Comparison of ENCODE assay signal across 28 mouse cellular contexts in genomic region chr8:115193767-115194166, GRCm38 (mm10).
DNase-seq lines count a peak whose midpoint lies in the region; ATAC-seq and TF ChIP-seq lines count a peak whose summit lies in the region.
"Had no signal": no experiment of that assay in that cellular context is flagged by ENCODE, and none has a peak within 500 bp of the region (broad histone marks: within the 10 kb centered on the region; RNA-seq: fewer than 3 reads in every experiment).

No protein-coding gene starts in this region.

- WGBS in intestine, embryonic 15.5 days, result 76% methylated on average over 2 of the region's 2 CpGs
- WGBS in intestine, postnatal 0 days, result 63% methylated on average over 2 of the region's 2 CpGs
- 81% methylated on average over 2 of the region's 2 CpGs for WGBS in kidney, adult 2 months
- 76% methylated on average over 2 of the region's 2 CpGs for WGBS in kidney, embryonic 15.5 days
- WGBS in kidney, embryonic 16.5 days, result 79% methylated on average over 2 of the region's 2 CpGs
- 52% methylated on average over 2 of the region's 2 CpGs for WGBS in intestine, embryonic 16.5 days
- 95% methylated on average over 2 of the region's 2 CpGs for WGBS in midbrain, embryonic 16.5 days

- H3K4me1 ChIP-seq in intestine, embryonic 15.5 days (replicated peaks), result no peaks in the 10 kb centered on the region
- H3K4me1 ChIP-seq in intestine, postnatal 0 days (replicated peaks; ENCODE audit: control insufficient read depth, insufficient read depth, low read length), result no peaks in the 10 kb centered on the region
- H3K4me1 ChIP-seq in kidney, adult 2 months (ENCODE audit: control insufficient read depth, insufficient read depth, low read length), result peaks cover 6% of the 10 kb centered on the region; the same call in 1 of the 2 replicates
- no peaks in the 10 kb centered on the region for H3K4me1 ChIP-seq in kidney, embryonic 15.5 days
- no peaks in the 10 kb centered on the region for H3K4me1 ChIP-seq in kidney, embryonic 16.5 days (ENCODE audit: insufficient read depth, low read length)
- H3K4me1 ChIP-seq in intestine, embryonic 16.5 days (ENCODE audit: control insufficient read depth, insufficient read depth, low read length), result no peaks in the 10 kb centered on the region
- H3K4me1 ChIP-seq in midbrain, embryonic 16.5 days (ENCODE audit: control insufficient read depth, insufficient read depth, low read length), result no peaks in the 10 kb centered on the region
- H3K4me1 ChIP-seq: embryonic facial prominence, embryonic 15.5 days; forebrain, embryonic 12.5 days had no signal

- ATAC-seq in intestine, embryonic 15.5 days, result 0 out of 2 replicates have a peak, but pooled peaks have one; percentile 55
- ATAC-seq in intestine, postnatal 0 days, result no peak
- ATAC-seq in kidney, embryonic 15.5 days (replicated peaks; ENCODE audit: low FRiP score), result no peak
- no peak for ATAC-seq in kidney, embryonic 16.5 days (ENCODE audit: low FRiP score, low TSS enrichment)
- ATAC-seq in intestine, embryonic 16.5 days, result peak; percentile 63
- ATAC-seq in midbrain, embryonic 16.5 days, result no peak
- ATAC-seq: activated CD4-positive, CD25-positive, alpha-beta regulatory T cell, adult 4 months; CD4-positive, CD25-positive, alpha-beta regulatory T cell, adult 4 months; forebrain, embryonic 14.5 days; Patski had no signal

- H3K4me2 ChIP-seq in intestine, embryonic 15.5 days (replicated peaks), result no peak overlapping the region
- H3K4me2 ChIP-seq in intestine, postnatal 0 days (replicated peaks; ENCODE audit: low read depth), result no peak overlapping the region
- H3K4me2 ChIP-seq in kidney, embryonic 15.5 days, result no peak overlapping the region
- no peak overlapping the region for H3K4me2 ChIP-seq in kidney, embryonic 16.5 days (replicated peaks; ENCODE audit: low read depth, low read length)
- no peak overlapping the region for H3K4me2 ChIP-seq in intestine, embryonic 16.5 days (ENCODE audit: low read depth, low read length)
- no peak overlapping the region for H3K4me2 ChIP-seq in midbrain, embryonic 16.5 days (ENCODE audit: low read length)
- H3K4me2 ChIP-seq: embryonic facial prominence, embryonic 13.5 days; embryonic facial prominence, embryonic 15.5 days; forebrain, embryonic 12.5 days had no signal

- TF ChIP-seq CTCF in intestine, postnatal 0 days (IDR thresholded peaks at IDR 0.05; ENCODE audit: low read depth), result no peak
- TF ChIP-seq CTCF in kidney, adult 2 months (conservative IDR thresholded peaks at IDR 0.05; ENCODE audit: insufficient read depth, insufficient read length, low read depth, low read length), result no peak

- H3K4me3 ChIP-seq in intestine, embryonic 15.5 days (replicated peaks), result no peak overlapping the region
- H3K4me3 ChIP-seq in intestine, postnatal 0 days (ENCODE audit: low read depth, low read length), result no peak overlapping the region
- no peak overlapping the region for H3K4me3 ChIP-seq in kidney, adult 2 months (ENCODE audit: insufficient read depth, low read depth, low read length)
- H3K4me3 ChIP-seq in kidney, embryonic 15.5 days (replicated peaks), result no peak overlapping the region
- no peak overlapping the region for H3K4me3 ChIP-seq in kidney, embryonic 16.5 days (ENCODE audit: low read length)
- no peak overlapping the region for H3K4me3 ChIP-seq in intestine, embryonic 16.5 days (ENCODE audit: low read length)
- H3K4me3 ChIP-seq in midbrain, embryonic 16.5 days (ENCODE audit: low read depth, low read length), result no peak overlapping the region
- H3K4me3 ChIP-seq: embryonic facial prominence, embryonic 13.5 days; embryonic facial prominence, embryonic 15.5 days; erythroblast, embryonic 14.5 days; forebrain, embryonic 10.5 days; forebrain, embryonic 12.5 days had no signal

- H3K36me3 ChIP-seq in intestine, embryonic 15.5 days, result no peaks in the 10 kb centered on the region
- H3K36me3 ChIP-seq in intestine, postnatal 0 days (ENCODE audit: control insufficient read depth, insufficient read depth), result no peaks in the 10 kb centered on the region
- H3K36me3 ChIP-seq in kidney, adult 2 months (ENCODE audit: control insufficient read depth, insufficient read depth, low read length), result no peaks in the 10 kb centered on the region
- H3K36me3 ChIP-seq in kidney, embryonic 15.5 days, result no peaks in the 10 kb centered on the region
- H3K36me3 ChIP-seq in kidney, embryonic 16.5 days (ENCODE audit: insufficient read depth, low read length), result no peaks in the 10 kb centered on the region
- H3K36me3 ChIP-seq in intestine, embryonic 16.5 days (ENCODE audit: control insufficient read depth, insufficient read depth, low read length), result no peaks in the 10 kb centered on the region
- H3K36me3 ChIP-seq in midbrain, embryonic 16.5 days (ENCODE audit: control insufficient read depth, insufficient read depth, low read length), result no peaks in the 10 kb centered on the region
- H3K36me3 ChIP-seq: embryonic facial prominence, embryonic 13.5 days; embryonic facial prominence, embryonic 15.5 days; forebrain, embryonic 10.5 days; forebrain, embryonic 12.5 days; G1E had no signal

- DNase-seq in kidney, adult 2 months, result peak; percentile 28
- DNase-seq in kidney, postnatal 36 days, result peak; percentile 8 to 12
- DNase-seq: adrenal gland, adult 8-10 months; adrenal gland, postnatal 25 days; B cell, adult 2 months; cerebellum, adult 11 months; cerebellum, adult 18-20 months; cerebellum, adult 8-10 months; cerebellum, adult 9-11 months; cerebellum, postnatal 14 days; cerebellum, postnatal 36 days; embryo, embryonic 11 days had no signal

- no peak overlapping the region for H3K27ac ChIP-seq in intestine, embryonic 15.5 days
- no peak overlapping the region for H3K27ac ChIP-seq in intestine, postnatal 0 days (ENCODE audit: low read depth, low read length)
- H3K27ac ChIP-seq in kidney, adult 2 months (ENCODE audit: insufficient read depth, low read depth, low read length), result no peak overlapping the region
- no peak overlapping the region for H3K27ac ChIP-seq in kidney, embryonic 15.5 days
- H3K27ac ChIP-seq in kidney, embryonic 16.5 days (ENCODE audit: low read length), result no peak overlapping the region
- H3K27ac ChIP-seq in intestine, embryonic 16.5 days (ENCODE audit: low read length), result no peak overlapping the region
- H3K27ac ChIP-seq in midbrain, embryonic 16.5 days (ENCODE audit: low read length), result no peak overlapping the region
- H3K27ac ChIP-seq: embryonic facial prominence, embryonic 13.5 days; embryonic facial prominence, embryonic 15.5 days; forebrain, embryonic 10.5 days; forebrain, embryonic 12.5 days had no signal

- H3K9me3 ChIP-seq in intestine, embryonic 15.5 days, result no peaks in the 10 kb centered on the region
- no peaks in the 10 kb centered on the region for H3K9me3 ChIP-seq in intestine, postnatal 0 days (ENCODE audit: control insufficient read depth)
- H3K9me3 ChIP-seq in kidney, embryonic 15.5 days (replicated peaks), result peaks cover 3% of the 10 kb centered on the region; the same call in 1 of the 2 replicates
- H3K9me3 ChIP-seq in kidney, embryonic 16.5 days (ENCODE audit: low read length), result no peaks in the 10 kb centered on the region
- H3K9me3 ChIP-seq in intestine, embryonic 16.5 days (ENCODE audit: control insufficient read depth, low read length), result no peaks in the 10 kb centered on the region
- H3K9me3 ChIP-seq in midbrain, embryonic 16.5 days (replicated peaks; ENCODE audit: control insufficient read depth, low read length, poor library complexity, severe bottlenecking), result no peaks in the 10 kb centered on the region
- H3K9me3 ChIP-seq: embryonic facial prominence, embryonic 13.5 days; embryonic facial prominence, embryonic 15.5 days; forebrain, embryonic 12.5 days had no signal

- TF ChIP-seq POLR2A in kidney, adult 2 months (IDR thresholded peaks at IDR 0.05; ENCODE audit: low read depth, low read length), result no peak

- H3K27me3 ChIP-seq in intestine, embryonic 15.5 days (replicated peaks), result no peaks in the 10 kb centered on the region
- H3K27me3 ChIP-seq in intestine, postnatal 0 days (replicated peaks; ENCODE audit: control insufficient read depth, insufficient read depth, low read length), result no peaks in the 10 kb centered on the region
- no peaks in the 10 kb centered on the region for H3K27me3 ChIP-seq in kidney, adult 2 months (replicated peaks; ENCODE audit: control insufficient read depth, insufficient read depth, low read length)
- H3K27me3 ChIP-seq in kidney, embryonic 15.5 days, result peaks cover 10% of the 10 kb centered on the region
- no peaks in the 10 kb centered on the region for H3K27me3 ChIP-seq in kidney, embryonic 16.5 days (ENCODE audit: insufficient read depth, low read length)
- H3K27me3 ChIP-seq in intestine, embryonic 16.5 days (replicated peaks; ENCODE audit: control insufficient read depth, insufficient read depth, low read length), result no peaks in the 10 kb centered on the region
- no peaks in the 10 kb centered on the region for H3K27me3 ChIP-seq in midbrain, embryonic 16.5 days (ENCODE audit: control insufficient read depth, insufficient read depth, low read depth, low read length)
- H3K27me3 ChIP-seq: Patski had no signal

- H3K9ac ChIP-seq in intestine, embryonic 15.5 days, result no peak overlapping the region
- no peak overlapping the region for H3K9ac ChIP-seq in intestine, postnatal 0 days (ENCODE audit: low read depth, low read length)
- H3K9ac ChIP-seq in kidney, embryonic 15.5 days, result no peak overlapping the region
- no peak overlapping the region for H3K9ac ChIP-seq in kidney, embryonic 16.5 days (replicated peaks; ENCODE audit: low read length)
- H3K9ac ChIP-seq in intestine, embryonic 16.5 days (ENCODE audit: low read depth, low read length), result no peak overlapping the region
- H3K9ac ChIP-seq in midbrain, embryonic 16.5 days (ENCODE audit: low read depth, low read length), result no peak overlapping the region
- H3K9ac ChIP-seq: embryonic facial prominence, embryonic 13.5 days; embryonic facial prominence, embryonic 15.5 days; forebrain, embryonic 12.5 days had no signal

Comparison
In these comparisons a context has a peak if more than half of its experiments do, and no peak if none do; other contexts are left out.
1. ATAC-seq: peak in intestine, embryonic 15.5 days (single experiment) and intestine, embryonic 16.5 days (single experiment); none in intestine, postnatal 0 days (single experiment), kidney, embryonic 15.5 days (single experiment), kidney, embryonic 16.5 days (single experiment) and midbrain, embryonic 16.5 days (single experiment).